Mouse (Mus musculus) heart, postnatal 0 days (tissue): ENCODE results near the gene Cdc25a.

Experiments
- CTCF ChIP-seq: IDR thresholded peaks from 2 replicates; pipeline ENCODE4 v1.5.1; 2016; ENCODE audit warnings: antibody characterized with exemption, control low read depth, low read depth
- EP300 ChIP-seq: IDR thresholded peaks from 2 replicates; pipeline ENCODE4 v1.6.1; 2016; ENCODE audit warnings: antibody characterized with exemption, low read depth

- TF ChIP-seq CTCF (no peak), EP300 (no peak)
These were observed 53.8 kb downstream of the Cdc25a start for GRCm38 (mm10) chr9:109929131-109929530.
